Mouse (Mus musculus) adrenal gland, postnatal 36 days (tissue): ENCODE measurements around the gene Nr1h2. TPM values are rescaled to one million over a fixed set of nuclear protein-coding genes. Genes with fewer than 3 reads are reported as not detected.

Experiments used
- DNase-seq, 2 experiments: peaks; one replicate each; pipeline ENCODE4 v3.0.0; 2021; ENCODE audit warnings: mixed read lengths in 1 of 2
- total RNA-seq, 2 experiments: library from RNA; stranded (reverse); gene quantifications; 2 replicates each; pipeline ENCODE4 v1.2.3; 2021

Gene Nr1h2
- total RNA-seq, 2 experiments from 2014 or later: 98.5 to 113 TPM

GRCm38 (mm10) chr7:44549621-44550408 lies 3.9 kb downstream of the Nr1h2 start:
- no peak for DNase-seq

- peak; percentile 100 for DNase-seq
Observed at GRCm38 (mm10) chr7:44548497-44549087, 5.2 kb downstream of the Nr1h2 start, which contains the start of gene Pold1. Gene Pold1 (minus strand): TSS chr7:44548849.

- DNase-seq: no peak
Observed at GRCm38 (mm10) chr7:44547725-44548124, 6.0 kb downstream of the Nr1h2 start.

GRCm38 (mm10) chr7:44547041-44547440 lies 6.7 kb downstream of the Nr1h2 start:
- no peak for DNase-seq

GRCm38 (mm10) chr7:44546274-44546673 lies 7.5 kb downstream of the Nr1h2 start:
- no peak for DNase-seq

- DNase-seq: no peak
Observed at GRCm38 (mm10) chr7:44543071-44543470, 10.7 kb downstream of the Nr1h2 start.

- DNase-seq: no peak
Observed at GRCm38 (mm10) chr7:44542555-44542954, 11.2 kb downstream of the Nr1h2 start.

- no peak for DNase-seq
Observed at GRCm38 (mm10) chr7:44538756-44539624, 14.8 kb downstream of the Nr1h2 start.

- DNase-seq: no peak
Observed at GRCm38 (mm10) chr7:44537496-44537895, 16.3 kb downstream of the Nr1h2 start.

- DNase-seq: no peak
Observed at GRCm38 (mm10) chr7:44537009-44537408, 16.7 kb downstream of the Nr1h2 start.

- no peak for DNase-seq
Observed at GRCm38 (mm10) chr7:44536590-44536968, 17.2 kb downstream of the Nr1h2 start.

- DNase-seq: no peak
Observed at GRCm38 (mm10) chr7:44535657-44536589, 17.8 kb downstream of the Nr1h2 start.

- no peak for DNase-seq
Observed at GRCm38 (mm10) chr7:44534656-44535441, 18.9 kb downstream of the Nr1h2 start.

- no peak for DNase-seq
Observed at GRCm38 (mm10) chr7:44534242-44534641, 19.5 kb downstream of the Nr1h2 start.

- no peak for DNase-seq
Observed at GRCm38 (mm10) chr7:44533746-44534045, 20.1 kb downstream of the Nr1h2 start.

- DNase-seq: no peak
Observed at GRCm38 (mm10) chr7:44532918-44533745, 20.6 kb downstream of the Nr1h2 start.

GRCm38 (mm10) chr7:44531946-44532732 lies 21.6 kb downstream of the Nr1h2 start, which contains the start of gene Spib:
Gene Spib (minus strand): TSS chr7:44532071.
- DNase-seq: no peak

- no peak for DNase-seq
Observed at GRCm38 (mm10) chr7:44531207-44531606, 22.5 kb downstream of the Nr1h2 start.

GRCm38 (mm10) chr7:44530507-44530906 lies 23.2 kb downstream of the Nr1h2 start:
- DNase-seq: no peak
